23 mouse cellular contexts compared by ENCODE assay signal in the genomic region with DNA sequence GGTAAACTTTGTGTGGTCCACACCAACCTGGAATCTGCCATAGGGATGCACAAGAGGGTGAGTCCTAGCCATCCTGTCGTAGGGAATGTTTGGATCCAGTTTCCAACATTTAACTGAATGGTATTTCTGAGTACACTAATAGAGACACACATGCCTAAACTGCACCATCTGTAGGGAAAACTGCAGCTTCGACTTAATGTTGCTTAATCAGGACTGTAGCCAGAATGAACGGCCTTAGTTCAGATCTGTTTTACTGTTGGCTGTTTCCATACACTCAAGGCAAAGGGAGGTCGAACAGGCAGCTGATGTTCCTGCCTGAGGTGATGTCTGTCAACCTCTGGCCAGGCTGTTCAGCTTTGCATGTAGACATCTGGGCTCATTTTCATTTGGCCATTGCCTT.
DNase-seq lines count a peak whose midpoint lies in the region; ATAC-seq and TF ChIP-seq lines count a peak whose summit lies in the region.
"Had no signal": no experiment of that assay in that cellular context is flagged by ENCODE, and none has a peak within 500 bp of the region (broad histone marks: within the 10 kb centered on the region; RNA-seq: fewer than 3 reads in every experiment).

No protein-coding gene starts in this region.

- H3K9ac ChIP-seq in forebrain, postnatal 0 days = no peak overlapping the region
- H3K9ac ChIP-seq: embryonic facial prominence, embryonic 12.5 days; embryonic facial prominence, embryonic 15.5 days; hindbrain, embryonic 12.5 days; hindbrain, embryonic 15.5 days had no signal

- whole genome bisulfite sequencing in forebrain, postnatal 0 days = 72% methylated on average over 4 of the region's 4 CpGs

- no peaks in the 10 kb centered on the region for H3K27me3 ChIP-seq in forebrain, postnatal 0 days (ENCODE audit: insufficient read depth, low read length)
- H3K27me3 ChIP-seq: CH12.LX; embryonic facial prominence, embryonic 12.5 days; embryonic facial prominence, embryonic 15.5 days; hindbrain, embryonic 12.5 days; hindbrain, embryonic 15.5 days; Patski had no signal

- no peaks in the 10 kb centered on the region for H3K9me3 ChIP-seq in forebrain, postnatal 0 days (ENCODE audit: low read length)
- H3K9me3 ChIP-seq: embryonic facial prominence, embryonic 12.5 days; embryonic facial prominence, embryonic 15.5 days; hindbrain, embryonic 12.5 days; hindbrain, embryonic 15.5 days had no signal

- no peaks in the 10 kb centered on the region for H3K4me1 ChIP-seq in forebrain, postnatal 0 days (ENCODE audit: insufficient read depth)
- H3K4me1 ChIP-seq: embryonic facial prominence, embryonic 12.5 days; embryonic facial prominence, embryonic 15.5 days; hindbrain, embryonic 12.5 days; hindbrain, embryonic 15.5 days had no signal

- peak overlapping the region; percentile 51; the same call in 1 of the 2 replicates for H3K27ac ChIP-seq in layer of hippocampus, adult 2 months
- no peak overlapping the region for H3K27ac ChIP-seq in forebrain, postnatal 0 days (ENCODE audit: low read depth, low read length)
- H3K27ac ChIP-seq: embryonic facial prominence, embryonic 12.5 days; embryonic facial prominence, embryonic 15.5 days; hindbrain, embryonic 12.5 days; hindbrain, embryonic 15.5 days had no signal

- no peak overlapping the region for H3K4me2 ChIP-seq in forebrain, postnatal 0 days (ENCODE audit: low read depth)
- H3K4me2 ChIP-seq: embryonic facial prominence, embryonic 12.5 days; embryonic facial prominence, embryonic 15.5 days; heart, embryonic 11.5 days; hindbrain, embryonic 12.5 days; hindbrain, embryonic 15.5 days had no signal

- DNase-seq in brain, adult 2 months (ENCODE audit: low read depth, low spot score) = peak; percentile 7
- peak; percentile 16 to 31 for DNase-seq in layer of hippocampus, adult 2 months (ENCODE audit: low spot score in 2 of 2)
- DNase-seq in layer of hippocampus, adult 9-11 months = peak; percentile 42
- DNase-seq in forebrain, postnatal 0 days = no peak
- no peak for DNase-seq in frontal cortex, postnatal 14 days (ENCODE audit: low spot score in 2 of 2)
- no peak for DNase-seq in right cerebral cortex, adult 18-20 months
- DNase-seq: adrenal gland, postnatal 10 days; adrenal gland, postnatal 36 days; B cell, adult 2 months; cerebellum, adult 11 months; cerebellum, adult 2 months; cerebellum, adult 9-11 months; cerebellum, postnatal 25 days; gastrocnemius, postnatal 10 days had no signal

- H3K4me3 ChIP-seq in layer of hippocampus, adult 2 months = no peak overlapping the region
- H3K4me3 ChIP-seq in forebrain, postnatal 0 days (ENCODE audit: low read depth, low read length) = no peak overlapping the region
- H3K4me3 ChIP-seq: embryonic facial prominence, embryonic 12.5 days; embryonic facial prominence, embryonic 15.5 days; hindbrain, embryonic 12.5 days; hindbrain, embryonic 15.5 days had no signal

- no peaks in the 10 kb centered on the region for H3K36me3 ChIP-seq in forebrain, postnatal 0 days (ENCODE audit: insufficient read depth)
- H3K36me3 ChIP-seq: embryonic facial prominence, embryonic 12.5 days; embryonic facial prominence, embryonic 15.5 days; G1E; hindbrain, embryonic 12.5 days; hindbrain, embryonic 15.5 days had no signal

- ATAC-seq in forebrain, postnatal 0 days = no peak
- ATAC-seq: forebrain, embryonic 14.5 days; Patski had no signal

- no peak for TF ChIP-seq CTCF in layer of hippocampus, adult 2 months (conservative IDR thresholded peaks at IDR 0.05)
- TF ChIP-seq CTCF in forebrain, postnatal 0 days (IDR thresholded peaks at IDR 0.05; ENCODE audit: low read depth) = no peak

Comparison
In these comparisons a context has a peak if more than half of its experiments do, and no peak if none do; other contexts are left out.
1. DNase-seq: peak in brain, adult 2 months (single experiment), layer of hippocampus, adult 2 months (2 of 2) and layer of hippocampus, adult 9-11 months (single experiment); none in forebrain, postnatal 0 days (single experiment), frontal cortex, postnatal 14 days (0 of 2) and right cerebral cortex, adult 18-20 months (single experiment).